Mouse (Mus musculus) liver, postnatal 0 days (tissue): ENCODE results near the gene Tmco2.

ENCODE experiments used
- CTCF ChIP-seq: sonication (generic); IDR thresholded peaks from 2 replicates; pipeline ENCODE4 v1.5.1; 2016; ENCODE audit warnings: antibody characterized with exemption, low read depth
- EP300 ChIP-seq: IDR thresholded peaks from 2 replicates; pipeline ENCODE4 v1.6.1; 2016; ENCODE audit warnings: antibody characterized with exemption, low read depth, mild to moderate bottlenecking

DNA sequence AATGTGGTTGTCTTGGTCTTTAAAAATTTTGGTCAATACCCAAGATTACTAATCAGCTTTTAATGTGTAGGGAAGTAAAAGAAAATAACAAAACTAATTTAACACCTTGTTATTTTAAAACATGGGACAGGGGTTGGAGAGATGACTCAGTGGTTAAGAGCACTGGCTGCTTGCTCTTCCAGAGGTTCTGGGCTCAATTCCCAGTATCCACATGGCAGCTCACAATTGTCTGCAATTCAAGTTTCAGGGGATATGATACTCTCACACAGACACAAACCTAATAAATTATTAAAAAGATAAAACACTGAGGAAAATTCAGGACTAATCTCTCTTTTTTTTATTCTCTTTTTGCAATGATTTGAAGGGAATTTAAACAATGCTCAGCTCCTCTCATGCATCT, 24.5 kb downstream of the Tmco2 start:
- no peak for TF ChIP-seq CTCF
- TF ChIP-seq EP300 = no peak
